Mouse (Mus musculus): ENCODE data around the gene Ptprj. TPM values are rescaled to one million over a fixed set of nuclear protein-coding genes. Genes with fewer than 3 reads are reported as not detected.
"Not testable (repeated sequence)": the region's sequence is repeated elsewhere in the genome, so short reads cannot be mapped to it uniquely, and the experiment has no call there.

The Ptprj gene
- polyA plus RNA-seq, 1 experiment from 2014 or later, result 3.5 TPM

GRCm38 (mm10) chr2:90574536-90574935 is 5.9 kb downstream of the Ptprj start:
- WGBS, result 89% methylated on average over 8 of the region's 8 CpGs
- H3K36me3 ChIP-seq (ENCODE audit: control insufficient read depth, insufficient read depth, low read length), result no peaks in the 10 kb centered on the region
- H3K9me3 ChIP-seq (replicated peaks; ENCODE audit: control insufficient read depth, low read length), result no peaks in the 10 kb centered on the region
- H3K27ac ChIP-seq (ENCODE audit: low read depth, low read length), result no peak overlapping the region
- H3K4me1 ChIP-seq (ENCODE audit: control insufficient read depth, insufficient read depth, low read length), result peaks cover 4% of the 10 kb centered on the region
- no peak overlapping the region for H3K4me2 ChIP-seq (ENCODE audit: low read length)
- no peak overlapping the region for H3K9ac ChIP-seq (ENCODE audit: low read length)
- H3K4me3 ChIP-seq (ENCODE audit: low read depth, low read length), result no peak overlapping the region
- no peak for DNase-seq (ENCODE audit: low spot score)
- no peaks in the 10 kb centered on the region for H3K27me3 ChIP-seq (replicated peaks; ENCODE audit: control insufficient read depth, insufficient read depth, low read length)
- ATAC-seq, result no peak

GRCm38 (mm10) chr2:90573640-90574526 is 6.6 kb downstream of the Ptprj start:
- DNase-seq (ENCODE audit: low spot score), result no peak

GRCm38 (mm10) chr2:90572126-90572525 is 8.3 kb downstream of the Ptprj start:
- Histone ChIP-seq H3K4me3 (ENCODE audit: low read depth, low read length) (no peak overlapping the region), H3K27ac (ENCODE audit: low read depth, low read length) (no peak overlapping the region), H3K4me1 (ENCODE audit: control insufficient read depth, insufficient read depth, low read length) (no peaks in the 10 kb centered on the region), H3K36me3 (ENCODE audit: control insufficient read depth, insufficient read depth, low read length) (no peaks in the 10 kb centered on the region), H3K27me3 (replicated peaks; ENCODE audit: control insufficient read depth, insufficient read depth, low read length) (no peaks in the 10 kb centered on the region), H3K9me3 (replicated peaks; ENCODE audit: control insufficient read depth, low read length) (no peaks in the 10 kb centered on the region), H3K9ac (ENCODE audit: low read length) (no peak overlapping the region), H3K4me2 (ENCODE audit: low read length) (no peak overlapping the region)
- WGBS, result 84% methylated on average over 5 of the region's 5 CpGs
- ATAC-seq (no peak), DNase-seq (ENCODE audit: low spot score) (no peak)

More at GRCm38 (mm10) chr2:90573640-90574526, 6.6 kb downstream of the Ptprj start:
- Histone ChIP-seq H3K4me1 (ENCODE audit: control insufficient read depth, insufficient read depth, low read length) (no peaks in the 10 kb centered on the region; the same call in 1 of the 2 replicates), H3K27ac (ENCODE audit: low read depth, low read length) (no peak overlapping the region), H3K9ac (ENCODE audit: low read length) (no peak overlapping the region), H3K4me3 (ENCODE audit: low read depth, low read length) (no peak overlapping the region), H3K36me3 (ENCODE audit: control insufficient read depth, insufficient read depth, low read length) (no peaks in the 10 kb centered on the region), H3K4me2 (ENCODE audit: low read length) (no peak overlapping the region), H3K27me3 (replicated peaks; ENCODE audit: control insufficient read depth, insufficient read depth, low read length) (no peaks in the 10 kb centered on the region), H3K9me3 (replicated peaks; ENCODE audit: control insufficient read depth, low read length) (no peaks in the 10 kb centered on the region)
- 75% methylated on average over 17 of the region's 17 CpGs for WGBS
- no peak for ATAC-seq

DNA sequence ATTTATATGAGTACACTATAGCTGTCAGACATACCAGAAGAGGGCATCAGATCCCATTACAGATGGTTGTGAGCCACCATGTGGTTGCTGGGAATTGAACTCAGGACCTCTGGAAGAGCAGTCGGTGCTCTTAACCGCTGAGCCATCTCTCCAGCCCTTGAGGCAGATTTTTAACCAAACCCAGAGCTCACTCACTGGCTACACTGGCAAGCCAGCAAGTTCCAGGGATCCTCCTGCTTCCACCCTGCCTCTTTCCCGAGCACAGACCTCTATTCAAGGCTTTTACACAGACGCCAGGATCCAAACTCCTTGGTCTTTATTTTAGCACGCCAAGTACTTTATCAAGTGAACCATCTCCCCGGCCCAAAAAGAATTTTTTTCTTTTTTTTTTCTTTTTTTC is 9.0 kb downstream of the Ptprj start:
- 90% methylated on average over 6 of the region's 6 CpGs for WGBS
- H3K9me3 ChIP-seq (replicated peaks; ENCODE audit: control insufficient read depth, low read length); H3K27me3 ChIP-seq (replicated peaks; ENCODE audit: control insufficient read depth, insufficient read depth, low read length); ATAC-seq; H3K27ac ChIP-seq (ENCODE audit: low read depth, low read length); H3K4me1 ChIP-seq (ENCODE audit: control insufficient read depth, insufficient read depth, low read length); H3K4me3 ChIP-seq (ENCODE audit: low read depth, low read length); H3K36me3 ChIP-seq (ENCODE audit: control insufficient read depth, insufficient read depth, low read length); H3K9ac ChIP-seq (ENCODE audit: low read length); DNase-seq (ENCODE audit: low spot score); H3K4me2 ChIP-seq (ENCODE audit: low read length): not testable (repeated sequence)

DNA sequence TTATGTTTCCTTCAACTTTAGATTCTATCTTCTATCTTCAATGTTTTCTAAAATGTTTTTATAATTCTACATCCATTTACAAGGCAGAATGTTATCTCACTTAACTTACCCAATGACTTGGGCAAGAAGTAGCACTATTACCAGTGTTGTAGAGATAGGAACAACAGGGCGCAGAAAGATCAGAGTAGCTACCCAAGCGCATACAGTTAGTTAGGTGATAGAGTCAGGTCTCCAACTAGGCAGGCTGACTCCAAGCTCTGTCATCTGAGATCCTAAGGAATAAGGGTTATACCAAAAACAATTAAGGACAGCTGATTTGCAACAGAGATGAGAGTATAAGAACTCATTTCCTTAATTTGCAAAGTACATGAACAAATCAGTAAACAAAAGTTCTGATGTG is 9.6 kb downstream of the Ptprj start:
- Histone ChIP-seq H3K4me3 (ENCODE audit: low read depth, low read length) (no peak overlapping the region), H3K9ac (ENCODE audit: low read length) (no peak overlapping the region), H3K27ac (ENCODE audit: low read depth, low read length) (no peak overlapping the region), H3K9me3 (replicated peaks; ENCODE audit: control insufficient read depth, low read length) (no peaks in the 10 kb centered on the region), H3K4me1 (ENCODE audit: control insufficient read depth, insufficient read depth, low read length) (peaks cover 5% of the 10 kb centered on the region; the same call in 1 of the 2 replicates), H3K4me2 (ENCODE audit: low read length) (no peak overlapping the region), H3K27me3 (replicated peaks; ENCODE audit: control insufficient read depth, insufficient read depth, low read length) (no peaks in the 10 kb centered on the region), H3K36me3 (ENCODE audit: control insufficient read depth, insufficient read depth, low read length) (no peaks in the 10 kb centered on the region)
- DNase-seq (ENCODE audit: low spot score), result no peak
- no peak for ATAC-seq
- 99% methylated on average over 2 of the region's 2 CpGs for WGBS

GRCm38 (mm10) chr2:90570216-90570615 is 10.2 kb downstream of the Ptprj start:
- ATAC-seq, result no peak
- 93% methylated on average over 10 of the region's 10 CpGs for WGBS
- no peak for DNase-seq (ENCODE audit: low spot score)

DNA sequence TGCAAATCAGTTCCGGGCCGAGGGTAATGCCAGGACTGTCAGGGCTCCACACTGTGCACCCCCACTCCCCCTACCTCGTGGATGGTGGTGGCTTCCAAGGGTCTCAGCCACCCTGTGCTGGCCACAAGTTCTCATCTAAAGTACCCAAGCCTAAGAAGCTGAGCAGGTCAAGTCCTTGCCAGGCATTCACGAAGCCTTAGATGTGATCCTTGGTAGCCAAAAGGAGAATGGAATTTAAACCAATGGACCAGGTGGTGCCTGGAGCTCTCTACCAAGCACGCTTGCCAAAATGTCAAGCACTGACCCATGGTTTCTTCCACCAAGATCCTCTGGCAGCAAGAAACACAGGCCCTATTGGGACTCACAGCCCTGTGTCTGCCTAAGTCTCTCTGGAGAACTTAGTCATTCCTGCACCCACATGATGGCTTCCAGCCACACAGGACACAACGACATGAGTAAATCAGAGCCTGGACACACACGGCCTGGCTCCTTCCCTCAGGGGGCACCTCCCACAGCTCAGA is 11.4 kb downstream of the Ptprj start:
- Histone ChIP-seq H3K4me1 (ENCODE audit: control insufficient read depth, insufficient read depth, low read length) (peaks cover 5% of the 10 kb centered on the region; the same call in 1 of the 2 replicates), H3K9ac (ENCODE audit: low read length) (no peak overlapping the region), H3K27ac (ENCODE audit: low read depth, low read length) (no peak overlapping the region), H3K9me3 (replicated peaks; ENCODE audit: control insufficient read depth, low read length) (no peaks in the 10 kb centered on the region), H3K4me3 (ENCODE audit: low read depth, low read length) (no peak overlapping the region), H3K27me3 (replicated peaks; ENCODE audit: control insufficient read depth, insufficient read depth, low read length) (no peaks in the 10 kb centered on the region), H3K36me3 (ENCODE audit: control insufficient read depth, insufficient read depth, low read length) (no peaks in the 10 kb centered on the region), H3K4me2 (ENCODE audit: low read length) (no peak overlapping the region)
- ATAC-seq, result no peak
- 93% methylated on average over 7 of the region's 7 CpGs for WGBS
- no peak for DNase-seq (ENCODE audit: low spot score)

More at GRCm38 (mm10) chr2:90570216-90570615, 10.2 kb downstream of the Ptprj start:
- Histone ChIP-seq H3K27ac (ENCODE audit: low read depth, low read length) (no peak overlapping the region), H3K36me3 (ENCODE audit: control insufficient read depth, insufficient read depth, low read length) (no peaks in the 10 kb centered on the region), H3K9me3 (replicated peaks; ENCODE audit: control insufficient read depth, low read length) (no peaks in the 10 kb centered on the region), H3K4me1 (ENCODE audit: control insufficient read depth, insufficient read depth, low read length) (peaks cover 5% of the 10 kb centered on the region; the same call in 1 of the 2 replicates), H3K4me3 (ENCODE audit: low read depth, low read length) (no peak overlapping the region), H3K9ac (ENCODE audit: low read length) (no peak overlapping the region), H3K4me2 (ENCODE audit: low read length) (no peak overlapping the region), H3K27me3 (replicated peaks; ENCODE audit: control insufficient read depth, insufficient read depth, low read length) (no peaks in the 10 kb centered on the region)

- Histone ChIP-seq H3K27me3 (replicated peaks; ENCODE audit: control insufficient read depth, insufficient read depth, low read length) (no peaks in the 10 kb centered on the region), H3K4me2 (ENCODE audit: low read length) (no peak overlapping the region), H3K4me1 (ENCODE audit: control insufficient read depth, insufficient read depth, low read length) (peaks cover 5% of the 10 kb centered on the region; the same call in 1 of the 2 replicates), H3K27ac (ENCODE audit: low read depth, low read length) (no peak overlapping the region), H3K36me3 (ENCODE audit: control insufficient read depth, insufficient read depth, low read length) (no peaks in the 10 kb centered on the region), H3K9ac (ENCODE audit: low read length) (no peak overlapping the region), H3K4me3 (ENCODE audit: low read depth, low read length) (no peak overlapping the region), H3K9me3 (replicated peaks; ENCODE audit: control insufficient read depth, low read length) (no peaks in the 10 kb centered on the region)
- 80% methylated on average over 7 of the region's 7 CpGs for WGBS
- ATAC-seq (no peak), DNase-seq (ENCODE audit: low spot score) (peak; percentile 24)
Measured at GRCm38 (mm10) chr2:90568091-90568490, 12.4 kb downstream of the Ptprj start.
